Mouse (Mus musculus) MEL (cell line): ENCODE measurements at regions not wholly inside any gene's neighbourhood (a gene's known extent, or its start where the extent isn't known, plus 50 kb on each side); places are given as distances from the start of the nearest gene placed in this dataset.

Experiments used
- CHD2 ChIP-seq: IDR thresholded peaks from 2 replicates; pipeline ENCODE4 v1.6.1; 2011; ENCODE audit warnings: low read length, improper control_type of control experiment
- CTCF ChIP-seq, 3 experiments: IDR thresholded peaks in 2 of 3; conservative IDR thresholded peaks in 1 of 3; 2 replicates each; pipeline ENCODE4 v1.5.1; 2011 to 2012; ENCODE audit warnings: low read length in 3 of 3, low read depth in 2 of 3, mild to moderate bottlenecking in 2 of 3, improper control_type of control experiment in 1 of 3, inconsistent platforms in 1 of 3, mixed read lengths in 1 of 3, moderate library complexity in 1 of 3; ENCODE audit not compliant: control insufficient read depth in 1 of 3, insufficient read depth in 1 of 3, poor library complexity in 1 of 3, severe bottlenecking in 1 of 3
- ELF1 ChIP-seq: IDR thresholded peaks from 2 replicates; pipeline ENCODE4 v1.6.1; 2014; ENCODE audit warnings: low read depth, mild to moderate bottlenecking, inconsistent platforms, low read length, improper control_type of control experiment, moderate library complexity
- EP300 ChIP-seq, 2 experiments: IDR thresholded peaks; 2 replicates each; pipeline ENCODE4 v1.6.1; 2011; ENCODE audit warnings: improper control_type of control experiment in 2 of 2, low read length in 2 of 2, low read depth in 1 of 2, mild to moderate bottlenecking in 1 of 2
- JUND ChIP-seq: IDR thresholded peaks from 2 replicates; pipeline ENCODE4 v1.6.1; 2011; ENCODE audit warnings: low read depth, mild to moderate bottlenecking, improper control_type of control experiment, low read length
- MAX ChIP-seq: IDR thresholded peaks from 2 replicates; pipeline ENCODE4 v1.6.1; 2011; ENCODE audit warnings: low read length, improper control_type of control experiment
- MAZ ChIP-seq: IDR thresholded peaks from 2 replicates; pipeline ENCODE4 v1.6.1; 2012; ENCODE audit warnings: low read depth, mild to moderate bottlenecking, inconsistent platforms, low read length, improper control_type of control experiment
- POLR2A ChIP-seq, 2 experiments: IDR thresholded peaks; 2 replicates each; pipeline ENCODE4 v1.6.1; 2011 to 2012; ENCODE audit warnings: low read length in 2 of 2, mild to moderate bottlenecking in 2 of 2, control low read depth in 1 of 2, improper control_type of control experiment in 1 of 2, low read depth in 1 of 2, moderate library complexity in 1 of 2; ENCODE audit not compliant: control insufficient read depth in 1 of 2, insufficient read depth in 1 of 2, poor library complexity in 1 of 2
- SMC3 ChIP-seq: IDR thresholded peaks from 2 replicates; pipeline ENCODE4 v1.6.1; 2011; ENCODE audit warnings: low read depth, low read length, improper control_type of control experiment
- TBP ChIP-seq: IDR thresholded peaks from 2 replicates; pipeline ENCODE4 v1.8.0; 2011; ENCODE audit warnings: low read depth, low read length, improper control_type of control experiment
- USF1 ChIP-seq: IDR thresholded peaks from 2 replicates; pipeline ENCODE4 v1.6.1; 2014; ENCODE audit warnings: low read depth, mild to moderate bottlenecking, inconsistent platforms, low read length, improper control_type of control experiment, moderate library complexity
- ZKSCAN1 ChIP-seq: IDR thresholded peaks from 2 replicates; pipeline ENCODE4 v1.6.1; 2012; ENCODE audit warnings: low read depth, mild to moderate bottlenecking, inconsistent platforms, low read length, improper control_type of control experiment, moderate library complexity
- ZMIZ1 ChIP-seq: IDR thresholded peaks from 2 replicates; pipeline ENCODE4 v1.6.1; 2012; ENCODE audit warnings: low read depth, mild to moderate bottlenecking, inconsistent platforms, low read length, improper control_type of control experiment, moderate library complexity

DNA sequence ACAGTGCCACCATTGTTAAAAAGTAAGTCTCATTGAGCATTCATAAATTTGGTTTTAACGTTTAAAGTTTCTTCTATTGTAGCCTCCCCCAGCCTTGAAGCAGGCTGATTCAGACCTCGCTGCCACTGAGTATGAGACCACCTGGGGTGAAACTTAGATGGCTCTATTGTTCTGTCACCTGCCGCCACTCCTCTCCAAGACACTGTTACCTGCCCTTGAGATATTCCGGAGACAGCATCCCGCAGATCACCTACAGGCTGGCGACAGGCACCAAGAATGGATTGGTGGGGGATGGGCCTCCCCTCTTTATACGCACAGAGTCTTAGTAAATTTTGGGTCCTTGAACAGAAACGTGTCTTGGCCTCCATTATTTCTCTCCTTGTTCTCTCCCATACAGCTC, 128.0 kb upstream of the Hgf start:
- TF ChIP-seq JUND (no peak), ZKSCAN1 (no peak), POLR2A (IDR thresholded peaks at IDR 0.05; ENCODE audit: control insufficient read depth in 1 of 2, insufficient read depth in 1 of 2, low read depth in 1 of 2, low read length in 2 of 2, poor library complexity in 1 of 2) (no peak), MAX (no peak), ZMIZ1 (no peak), CHD2 (no peak), SMC3 (no peak), ELF1 (no peak), EP300 (IDR thresholded peaks at IDR 0.05; ENCODE audit: low read depth in 1 of 2, low read length in 2 of 2) (no peak), USF1 (no peak), MAZ (no peak), TBP (no peak), CTCF (IDR thresholded peaks at IDR 0.05 in 2 of 3, conservative IDR thresholded peaks at IDR 0.05 in 1 of 3; ENCODE audit: control insufficient read depth in 1 of 3, insufficient read depth in 1 of 3, low read depth in 2 of 3, low read length in 3 of 3, poor library complexity in 1 of 3, severe bottlenecking in 1 of 3) (no peak)
